Mouse (Mus musculus): ENCODE data around the gene Dthd1.

The Dthd1 gene

DNA sequence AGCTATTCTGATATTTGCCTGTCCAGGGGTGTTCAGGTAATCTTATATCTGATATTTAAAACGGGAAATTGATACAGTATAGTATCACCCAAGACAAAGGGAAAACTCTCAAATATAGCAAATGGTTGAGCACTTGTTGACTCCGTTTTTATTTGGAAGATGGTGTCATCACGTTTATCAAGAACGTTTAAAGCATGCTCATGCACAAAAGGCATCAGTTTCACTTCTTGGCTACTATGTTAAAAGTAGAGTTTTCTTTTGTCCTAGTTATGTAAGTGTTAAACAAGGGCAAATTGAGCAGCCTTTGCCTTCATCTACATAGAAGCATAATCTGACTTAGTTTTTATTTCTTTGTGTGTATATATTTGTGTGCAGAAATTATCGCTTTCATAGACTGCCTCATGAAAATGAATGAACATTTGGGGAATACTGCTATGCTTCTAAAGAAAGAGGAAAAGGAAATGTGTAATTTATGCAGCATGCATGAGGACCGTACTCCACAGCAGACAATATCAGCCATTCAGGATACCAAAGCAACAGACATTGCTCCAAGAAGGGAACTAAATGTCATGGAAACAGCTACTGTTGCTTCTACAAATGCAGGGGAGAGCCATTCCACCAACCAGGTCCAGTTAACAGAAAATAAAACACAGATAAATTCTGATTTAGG is at the start of gene Dthd1:
Gene Dthd1, plus strand, starts transcription at position 422 of the 670 bp plus-strand sequence.
- no peak for DNase-seq (ENCODE audit: low spot score)

- DNase-seq (ENCODE audit: low spot score): no peak
These were observed 49.5 kb upstream of the Dthd1 start for GRCm38 (mm10) chr5:62764161-62764560.

DNA sequence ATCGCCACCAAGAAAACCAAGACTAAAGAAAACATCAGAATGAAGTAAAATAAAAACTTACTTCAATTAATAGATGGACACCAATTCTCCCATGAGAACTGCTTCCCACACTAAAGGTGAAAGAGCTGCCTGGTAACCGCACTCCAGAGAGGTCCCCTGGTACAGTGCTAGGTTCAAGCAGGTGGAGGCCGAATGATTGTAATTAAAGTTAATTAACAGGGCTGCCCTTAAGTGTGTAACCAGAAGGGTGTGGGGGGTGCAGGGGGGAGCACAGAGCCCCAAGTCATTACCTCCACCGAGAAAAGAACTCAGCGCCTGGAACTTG is 48.2 kb upstream of the Dthd1 start:
- no peak for DNase-seq (ENCODE audit: low spot score)

- no peak for DNase-seq (ENCODE audit: low spot score)
These were observed 47.6 kb upstream of the Dthd1 start, which contains the start of gene Arap2 for GRCm38 (mm10) chr5:62765784-62766701. Arap2 (minus strand) TSS chr5:62766159.

- no peak for DNase-seq (ENCODE audit: low spot score)
These were observed 41.6 kb upstream of the Dthd1 start for GRCm38 (mm10) chr5:62771775-62772599.

- DNase-seq (ENCODE audit: low spot score): no peak
These were observed 35.8 kb upstream of the Dthd1 start for GRCm38 (mm10) chr5:62777804-62778203.

DNA sequence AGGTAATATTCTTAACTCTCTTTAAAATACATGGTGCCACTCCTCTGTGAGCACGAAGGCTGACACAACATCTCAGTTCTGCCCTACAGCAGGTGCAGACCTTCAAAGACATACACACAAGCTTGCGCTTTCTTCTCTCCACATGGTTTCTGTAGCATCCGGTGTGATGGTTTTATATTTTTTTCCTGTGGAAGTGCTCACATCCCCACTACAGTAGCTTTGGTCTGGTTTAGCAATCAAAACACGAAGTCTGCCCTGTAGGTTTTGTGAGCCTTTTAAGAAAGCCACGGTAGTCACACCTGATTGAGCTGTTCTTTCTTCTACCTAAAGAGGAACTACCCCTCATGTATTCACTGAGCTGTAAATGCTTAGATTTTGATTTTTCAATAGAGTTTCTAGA is 34.9 kb upstream of the Dthd1 start:
- no peak for DNase-seq (ENCODE audit: low spot score)

- DNase-seq (ENCODE audit: low spot score): no peak
These were observed 26.8 kb upstream of the Dthd1 start for GRCm38 (mm10) chr5:62786809-62787208.

GRCm38 (mm10) chr5:62790921-62791564 is 22.6 kb upstream of the Dthd1 start:
- no peak for DNase-seq (ENCODE audit: low spot score)

GRCm38 (mm10) chr5:62792776-62793175 is 20.8 kb upstream of the Dthd1 start:
- DNase-seq (ENCODE audit: low spot score): no peak

GRCm38 (mm10) chr5:62814072-62814414 is 420 bp downstream of the Dthd1 start:
- no peak for DNase-seq (ENCODE audit: low spot score)

DNA sequence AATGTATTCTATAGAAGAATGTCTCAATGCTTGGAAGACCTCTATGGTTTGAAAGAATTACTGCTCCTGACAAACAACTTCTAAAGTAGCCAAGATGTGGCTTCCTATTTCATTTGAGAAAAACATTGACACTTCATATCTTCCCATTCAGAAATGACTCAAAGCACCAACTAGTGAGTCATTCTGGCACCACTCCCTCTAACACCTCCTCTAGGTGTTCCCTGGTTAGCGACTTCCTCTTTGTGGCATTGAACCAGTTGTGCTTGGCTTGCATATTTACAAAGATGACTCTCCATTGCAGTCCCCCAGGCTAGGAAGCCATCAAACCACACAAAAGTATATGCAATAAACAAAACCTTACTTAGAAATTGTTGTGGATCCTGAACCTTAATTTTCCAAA is 2.1 kb downstream of the Dthd1 start:
- DNase-seq (ENCODE audit: low spot score): no peak

DNA sequence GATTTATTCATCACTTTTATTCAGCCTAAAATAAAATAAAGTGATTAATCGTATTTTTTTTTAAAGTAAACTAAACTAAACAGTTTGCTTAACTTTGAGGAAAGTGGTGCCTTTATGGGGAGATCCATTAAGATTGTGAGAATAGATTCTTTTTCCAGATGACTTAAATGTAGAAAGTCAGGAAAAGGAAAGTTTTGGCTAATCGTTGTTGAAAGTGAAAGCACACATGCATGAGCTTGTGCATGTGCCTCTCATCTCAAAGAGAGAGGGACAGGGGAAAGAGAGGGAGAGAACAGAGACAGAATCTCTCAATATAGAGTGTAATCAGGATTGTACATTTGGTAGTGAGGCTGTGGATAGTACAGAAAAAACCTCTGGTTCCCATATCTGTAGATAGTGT is 5.9 kb downstream of the Dthd1 start:
- no peak for DNase-seq (ENCODE audit: low spot score)

DNA sequence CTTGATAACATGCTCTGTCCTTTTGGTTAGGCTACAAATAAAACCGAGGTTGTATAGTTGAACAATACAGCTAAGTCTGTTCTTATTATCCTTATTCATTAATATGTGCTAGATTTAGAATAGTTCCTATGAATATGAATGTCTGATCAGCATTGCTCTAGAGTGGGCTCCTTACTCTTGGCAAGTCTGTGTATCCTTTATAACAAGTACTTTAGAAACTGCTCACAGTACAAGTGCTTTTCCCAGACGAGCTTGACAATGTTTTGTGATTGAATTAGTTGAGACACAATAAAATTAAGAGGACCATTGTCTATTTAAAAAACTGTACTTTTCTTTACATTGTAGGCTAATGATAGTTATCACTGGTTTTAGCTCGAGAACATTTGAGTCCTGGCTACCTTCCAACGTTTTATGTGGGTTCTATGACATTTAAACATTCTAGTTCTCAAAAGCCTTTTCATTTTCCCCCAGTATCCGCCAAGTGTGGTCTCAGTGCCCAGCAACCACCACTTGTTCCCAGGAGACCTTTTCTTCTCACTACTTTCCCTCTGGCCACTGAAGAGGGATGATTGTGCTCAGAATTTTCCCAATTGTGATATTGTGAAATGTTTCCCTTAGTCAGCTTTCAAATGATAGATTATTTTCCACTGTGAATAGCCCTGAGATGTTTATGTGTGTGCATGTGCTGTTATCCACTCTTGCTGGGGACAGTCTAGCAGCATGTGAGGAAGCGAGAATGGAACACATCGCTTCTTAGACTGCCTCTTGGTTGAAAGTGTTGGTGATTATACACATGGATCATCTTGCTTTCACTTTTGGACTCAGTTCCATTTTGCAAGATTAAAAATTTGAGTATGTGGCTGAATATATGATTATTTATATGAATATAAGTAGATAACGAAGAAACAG is 7.0 kb downstream of the Dthd1 start:
- no peak for DNase-seq (ENCODE audit: low spot score)

- no peak for DNase-seq (ENCODE audit: low spot score)
These were observed 29.5 kb downstream of the Dthd1 start for GRCm38 (mm10) chr5:62842955-62843730.

DNA sequence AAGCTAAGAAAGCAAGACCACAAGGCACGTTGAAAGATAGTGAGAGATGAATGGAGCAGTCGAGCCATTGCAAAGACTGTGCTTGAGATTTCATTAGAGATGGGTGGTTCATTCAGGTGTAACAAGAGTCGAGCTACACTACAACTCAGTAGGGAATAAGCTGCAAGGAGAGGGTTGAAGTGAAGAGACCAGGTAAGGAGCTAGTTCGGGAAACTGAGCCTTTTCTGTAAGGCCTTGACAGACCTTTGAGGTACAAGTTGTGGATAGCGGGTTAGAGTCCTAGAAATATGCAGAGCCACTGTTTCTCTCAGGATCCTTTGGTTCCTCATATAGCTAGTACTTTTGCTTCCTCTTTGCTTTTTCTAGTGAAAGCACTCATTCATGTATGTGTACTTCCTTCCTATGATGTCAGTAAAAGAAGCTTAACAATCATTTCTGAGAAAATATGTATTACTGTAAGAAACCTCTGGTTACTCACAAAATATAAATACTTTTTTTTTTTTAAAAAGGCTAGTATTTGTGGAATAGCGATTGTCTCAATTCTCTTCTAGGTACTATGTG is 33.0 kb downstream of the Dthd1 start:
- DNase-seq (ENCODE audit: low spot score): no peak

GRCm38 (mm10) chr5:62851337-62851736 is 37.7 kb downstream of the Dthd1 start:
- no peak for DNase-seq (ENCODE audit: low spot score)

DNA sequence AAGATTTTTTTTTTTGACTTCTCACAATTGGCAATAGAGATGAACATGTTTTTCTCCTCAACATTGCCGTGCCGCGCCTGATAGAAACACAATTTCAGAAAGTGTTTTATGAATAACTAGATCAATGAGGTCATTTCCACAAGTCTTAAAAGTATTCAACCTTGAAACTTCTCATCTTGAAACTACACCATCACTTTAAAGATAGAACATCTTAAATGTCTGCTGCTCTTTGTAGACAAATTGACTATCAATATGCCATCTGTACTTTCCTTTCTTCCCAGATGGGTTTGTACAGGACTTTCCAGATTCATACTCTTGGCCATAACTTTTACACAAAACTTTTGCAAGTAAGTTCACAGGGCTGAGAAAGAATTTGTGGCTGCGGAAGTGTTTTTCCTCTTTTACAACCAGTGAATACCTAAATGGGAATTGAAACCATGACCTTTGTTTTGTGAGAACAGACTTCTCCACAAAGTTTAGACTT is 40.8 kb downstream of the Dthd1 start:
- DNase-seq (ENCODE audit: low spot score): no peak

DNA sequence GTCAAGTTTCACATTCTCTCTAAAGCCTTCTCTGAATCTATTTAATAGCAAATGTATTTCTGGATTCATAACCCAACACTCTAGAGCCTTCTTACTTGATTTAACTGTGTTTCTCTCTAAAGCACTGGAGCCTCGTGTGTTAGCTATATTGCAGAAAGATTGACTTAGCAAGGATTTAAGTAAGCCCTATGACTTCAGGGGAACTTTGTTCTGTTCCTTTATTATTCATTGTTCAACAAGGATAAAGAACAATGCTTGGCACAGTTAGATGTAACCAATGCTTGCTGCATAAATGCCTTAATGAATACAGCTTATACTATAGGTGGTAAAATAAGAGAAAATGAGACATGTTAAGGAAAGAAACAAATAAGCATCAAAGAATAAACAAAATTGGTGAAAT is 43.9 kb downstream of the Dthd1 start:
- DNase-seq (ENCODE audit: low spot score): no peak

GRCm38 (mm10) chr5:62858282-62858681 is 44.7 kb downstream of the Dthd1 start:
- no peak for DNase-seq (ENCODE audit: low spot score)

All from MN1 (cell line).